Comparison of ENCODE assay signal across 1 mouse cellular context in the genomic region with DNA sequence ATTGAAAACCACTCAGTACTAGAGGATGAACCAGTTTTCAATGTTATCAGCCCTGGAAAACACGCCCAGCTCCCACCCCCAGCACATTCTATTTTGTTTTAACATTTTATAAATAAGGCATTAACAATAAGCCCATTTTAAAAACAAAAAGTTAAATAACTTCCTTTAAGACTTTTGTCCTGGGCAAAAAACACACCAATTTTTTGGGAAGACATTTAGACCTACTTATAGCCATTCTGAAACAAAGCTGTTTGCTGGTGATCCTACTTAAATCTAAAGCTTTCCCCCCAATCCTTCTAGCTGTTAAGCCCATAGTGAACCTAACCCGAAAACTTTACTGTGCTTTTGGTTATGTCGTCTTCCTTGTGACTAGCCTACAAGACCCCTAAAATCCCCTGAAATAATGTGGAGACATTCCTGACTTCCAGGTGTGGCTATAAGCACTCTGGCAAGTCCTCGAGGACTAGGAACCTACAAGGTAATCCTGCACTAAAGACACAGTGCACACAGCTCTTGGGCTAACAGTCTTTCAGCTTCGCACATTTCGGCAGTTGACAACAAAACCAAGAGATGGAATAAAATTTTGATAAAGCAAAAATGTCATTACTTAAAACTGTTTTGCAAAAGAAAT.
A peak's percentile ranks its signal among the peaks of the same experiment; 100 is the strongest.
TF ChIP-seq lines count a peak whose summit lies in the region.

No protein-coding gene starts in this region.

TF ChIP-seq in CH12.LX, 34 proteins besides CTCF, POLR2A, EP300 and RAD21:
- TF ChIP-seq CHD2 (IDR thresholded peaks at IDR 0.05; ENCODE audit: low read length) (no peak), CHD1 (IDR thresholded peaks at IDR 0.05; ENCODE audit: low read depth, low read length) (no peak), SMC3 (IDR thresholded peaks at IDR 0.05; ENCODE audit: low read depth, low read length) (no peak), IRF4 (IDR thresholded peaks at IDR 0.05; ENCODE audit: low read depth, low read length) (no peak), PAX5 (IDR thresholded peaks at IDR 0.05; ENCODE audit: low read length) (no peak), MXI1 (IDR thresholded peaks at IDR 0.05; ENCODE audit: low read depth, low read length) (no peak), UBTF (IDR thresholded peaks at IDR 0.05; ENCODE audit: low read depth, low read length) (no peak), USF1 (IDR thresholded peaks at IDR 0.05; ENCODE audit: low read depth, low read length) (no peak), MAX (IDR thresholded peaks at IDR 0.05; ENCODE audit: low read length) (no peak), SIN3A (IDR thresholded peaks at IDR 0.05; ENCODE audit: low read length) (0 out of 2 replicates have a peak, but pooled peaks have one; percentile 28), TCF12 (IDR thresholded peaks at IDR 0.05; ENCODE audit: low read depth, low read length) (no peak), HCFC1 (IDR thresholded peaks at IDR 0.05; ENCODE audit: low read depth, low read length) (no peak), POLR2AphosphoS2 (IDR thresholded peaks at IDR 0.05; ENCODE audit: low read depth, low read length) (0 out of 2 replicates have a peak, but pooled peaks have one; percentile 0), MYC (IDR thresholded peaks at IDR 0.05; ENCODE audit: low read depth, low read length) (no peak), ZMIZ1 (IDR thresholded peaks at IDR 0.05; ENCODE audit: low read depth, low read length) (0 out of 2 replicates have a peak, but pooled peaks have one; percentile 46), NELFE (IDR thresholded peaks at IDR 0.05; ENCODE audit: low read depth, low read length) (peak; percentile 31; the same call in 1 of the 2 replicates)
